Mouse (Mus musculus): ENCODE results near the gene Angptl3.

Gene Angptl3

DNA sequence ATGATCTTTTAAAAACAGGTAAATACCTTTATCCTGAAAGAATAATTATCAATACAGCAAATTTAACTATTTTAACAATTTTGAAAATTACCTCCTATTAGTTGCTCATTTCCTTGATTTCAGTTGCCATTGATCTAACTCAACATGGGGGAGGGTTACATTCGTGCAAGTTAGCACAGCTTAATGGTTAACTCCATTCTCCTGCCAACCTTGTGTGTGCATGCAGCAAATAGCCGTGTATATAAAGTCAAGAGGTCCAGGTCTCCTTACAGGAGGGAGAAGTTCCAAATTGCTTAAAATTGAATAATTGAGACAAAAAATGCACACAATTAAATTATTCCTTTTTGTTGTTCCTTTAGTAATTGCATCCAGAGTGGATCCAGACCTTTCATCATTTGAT, at the start of gene Angptl3:
Gene Angptl3, plus strand, starts transcription at position 269 of the 400 bp plus-strand sequence.
- DNase-seq (ENCODE audit: low spot score): no peak

DNA sequence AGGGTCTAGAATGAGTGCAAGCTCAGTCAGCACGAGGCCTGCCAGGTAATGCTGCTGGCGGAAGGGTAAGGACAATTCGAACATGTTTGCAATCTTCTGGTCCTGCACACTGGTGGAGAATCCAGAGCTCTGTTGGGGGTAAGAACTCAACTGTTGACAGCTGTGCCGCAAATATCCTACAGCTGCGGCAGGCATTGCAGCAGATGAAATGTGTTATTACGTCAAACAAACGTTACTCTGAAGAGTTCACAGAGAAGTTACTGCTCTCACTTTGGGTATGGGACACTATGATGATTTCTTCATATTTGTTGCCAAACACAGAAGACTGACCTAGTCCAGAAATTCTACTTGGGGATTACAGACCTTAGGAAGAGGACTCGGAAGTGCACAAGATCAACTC, 46.1 kb upstream of the Angptl3 start:
- no peak for DNase-seq (ENCODE audit: low spot score)

DNA sequence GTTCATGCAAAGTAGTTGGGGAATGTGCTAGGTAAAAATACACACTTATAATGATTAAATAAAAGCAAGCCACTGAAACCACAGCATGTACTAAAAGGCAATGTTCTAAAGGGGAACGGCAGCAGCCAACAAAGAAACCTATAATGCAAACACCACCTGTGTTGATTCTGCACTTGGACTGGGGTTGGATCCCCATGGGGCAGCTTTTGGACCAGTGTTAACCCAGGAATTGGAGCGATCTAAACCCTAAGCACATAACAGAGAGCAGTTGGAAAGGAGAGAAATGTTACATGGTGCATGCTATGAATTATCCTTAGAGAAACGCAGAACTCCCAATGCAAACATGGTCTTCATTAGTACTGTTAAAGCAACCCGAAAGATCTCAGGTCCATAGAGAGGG, 37.3 kb upstream of the Angptl3 start:
- no peak for DNase-seq (ENCODE audit: low spot score)

DNA sequence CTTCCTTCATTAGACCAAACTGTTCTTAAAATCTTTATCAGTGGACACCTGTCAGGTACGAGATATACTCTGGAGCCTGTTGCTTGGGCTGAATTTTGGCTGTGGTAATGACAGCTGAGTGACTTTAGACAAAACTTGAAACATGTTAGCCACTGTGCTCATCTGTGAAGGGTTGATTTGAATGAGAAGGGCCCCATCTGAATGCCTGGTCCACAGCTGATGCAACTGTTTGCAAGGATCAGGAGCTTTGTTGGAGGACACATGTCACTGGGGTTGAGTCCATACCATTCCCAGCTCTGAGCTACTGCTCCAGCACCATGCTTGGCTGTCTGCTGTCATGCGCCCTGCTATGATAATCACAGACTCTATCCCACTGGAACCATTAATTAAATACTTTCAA, 25.2 kb upstream of the Angptl3 start:
- DNase-seq (ENCODE audit: low spot score): no peak

DNA sequence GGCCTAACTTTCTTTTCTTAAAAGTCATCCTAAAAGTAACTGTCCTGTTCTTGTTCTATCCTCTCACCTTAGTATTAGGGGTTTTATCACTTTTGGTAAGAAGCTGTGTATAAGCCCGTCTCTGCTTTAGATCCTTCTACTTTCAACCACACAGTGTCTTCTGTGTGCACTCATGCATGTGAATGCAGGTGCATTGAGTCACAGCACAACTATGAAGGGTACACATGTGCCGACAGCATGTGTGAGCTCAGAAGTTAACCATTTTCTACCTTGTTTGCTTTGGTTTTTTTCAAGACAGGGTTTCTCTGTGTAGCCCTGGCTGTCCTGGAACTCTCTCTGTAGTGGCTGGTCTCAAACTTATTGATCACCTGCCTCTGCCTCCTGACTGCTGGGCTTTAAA, 24.4 kb upstream of the Angptl3 start:
- DNase-seq (ENCODE audit: low spot score): no peak

DNA sequence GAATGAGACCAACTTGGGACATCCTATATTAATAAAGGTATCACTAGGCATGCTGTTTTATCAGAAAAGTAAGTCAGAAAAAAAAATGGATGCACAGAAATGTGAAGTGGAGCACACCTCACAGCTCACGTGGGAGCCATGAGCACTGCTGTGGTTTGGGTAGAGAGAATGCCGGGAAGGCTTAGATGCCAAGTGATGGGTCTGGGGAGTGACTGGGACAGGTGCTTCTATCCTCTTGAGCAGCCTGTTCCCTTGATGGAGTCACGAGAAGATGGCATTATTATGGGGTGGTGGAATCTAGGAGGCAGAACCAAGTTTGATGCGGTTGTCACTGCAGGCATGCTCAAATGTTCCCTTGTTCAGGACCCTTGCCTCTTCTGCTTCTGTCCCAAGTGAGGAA, 19.7 kb upstream of the Angptl3 start:
- no peak for DNase-seq (ENCODE audit: low spot score)

DNA sequence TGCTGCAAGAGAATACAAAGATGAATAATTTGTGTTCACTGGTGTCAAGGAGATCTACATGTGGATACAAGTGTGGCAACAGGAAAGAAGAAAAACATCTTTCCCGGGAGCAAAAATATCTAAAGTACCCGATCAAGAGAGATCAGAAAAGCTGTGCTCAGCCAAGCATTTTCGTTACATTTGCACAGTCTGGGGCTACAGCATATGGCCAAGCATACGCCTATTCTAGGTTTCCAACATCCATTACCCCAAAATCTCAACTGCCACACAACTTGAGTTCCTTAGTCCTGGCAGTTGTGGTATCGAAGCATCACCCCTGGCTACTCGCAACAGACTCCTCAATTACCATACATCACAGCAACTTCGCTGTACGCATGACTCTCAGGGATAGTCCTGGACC, 8.5 kb upstream of the Angptl3 start:
- no peak for DNase-seq (ENCODE audit: low spot score)

DNA sequence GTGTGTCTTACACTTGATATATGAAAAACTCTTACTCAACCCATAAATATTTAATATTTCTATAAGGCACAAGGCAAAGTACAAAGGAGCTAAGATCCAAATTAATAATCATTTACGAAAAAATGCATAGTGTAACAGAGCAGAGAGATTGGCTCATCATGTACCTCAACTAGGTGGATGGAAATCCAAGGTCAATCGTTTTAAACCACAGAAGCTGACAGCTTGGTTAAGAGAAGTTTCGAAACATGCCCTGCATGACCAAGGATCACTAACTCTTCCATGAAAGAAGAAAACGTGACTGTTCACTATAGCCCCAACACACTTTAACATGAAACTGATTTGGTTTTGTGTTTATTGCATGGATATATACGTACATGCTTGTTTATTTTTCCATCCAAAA, 2.4 kb upstream of the Angptl3 start:
- no peak for DNase-seq (ENCODE audit: low spot score)

DNA sequence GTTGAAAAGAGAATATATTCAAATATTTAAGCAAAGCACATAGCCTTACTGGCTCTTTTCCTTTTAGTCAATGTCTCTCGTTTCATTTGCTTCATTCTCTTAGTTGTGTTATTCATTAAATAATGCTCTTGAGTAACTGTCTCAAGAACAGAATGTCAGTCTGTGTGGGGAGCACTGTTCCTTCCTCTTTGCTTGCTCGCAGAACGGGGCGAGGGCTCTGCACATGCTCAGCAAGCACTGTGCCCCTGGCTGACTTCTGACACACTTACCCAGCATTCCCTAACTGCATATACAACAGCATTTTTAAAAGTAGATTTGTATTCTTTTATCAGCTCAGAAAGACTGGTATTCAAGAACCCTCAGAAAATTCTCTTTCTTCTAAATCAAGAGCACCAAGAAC, 2.2 kb downstream of the Angptl3 start:
- no peak for DNase-seq (ENCODE audit: low spot score)

DNA sequence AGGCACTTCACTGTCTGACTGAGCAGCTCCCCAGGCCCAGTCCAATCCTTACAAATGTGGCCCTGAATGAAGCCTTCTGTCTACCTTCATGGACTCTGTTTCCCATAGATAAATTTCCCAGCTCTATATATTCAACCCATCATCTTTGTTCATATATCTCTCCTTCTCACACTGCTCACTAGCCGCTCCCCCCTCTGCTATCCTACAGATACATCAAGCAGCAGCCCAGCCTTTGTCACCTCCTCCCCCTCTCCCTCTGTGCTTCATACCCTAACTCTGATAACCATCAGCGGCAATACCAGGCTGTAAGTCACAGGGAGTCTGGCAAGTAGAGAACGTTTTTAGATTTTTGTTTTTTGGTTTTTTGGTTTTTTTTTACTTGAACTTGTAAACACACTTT, 14.1 kb downstream of the Angptl3 start:
- no peak for DNase-seq (ENCODE audit: low spot score)

DNA sequence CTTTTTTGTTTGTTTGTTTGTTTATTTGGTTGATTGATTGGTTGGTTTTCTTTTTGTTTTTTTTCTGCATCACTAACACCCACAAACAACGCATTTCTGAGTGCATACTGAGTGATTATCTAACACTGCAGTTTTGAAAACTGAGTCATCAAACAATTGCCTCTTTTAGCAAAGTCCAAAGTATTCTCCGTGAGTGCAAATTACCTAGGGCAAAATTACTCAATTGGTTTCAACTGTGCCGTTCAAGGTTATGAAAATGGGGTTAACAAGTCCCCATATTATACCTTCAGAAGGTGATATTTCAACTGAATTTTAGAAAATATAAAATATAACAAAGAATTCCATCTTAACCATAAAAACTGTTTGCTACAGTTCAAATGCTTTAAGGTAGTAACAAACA, 15.7 kb downstream of the Angptl3 start:
- no peak for DNase-seq (ENCODE audit: low spot score)

DNA sequence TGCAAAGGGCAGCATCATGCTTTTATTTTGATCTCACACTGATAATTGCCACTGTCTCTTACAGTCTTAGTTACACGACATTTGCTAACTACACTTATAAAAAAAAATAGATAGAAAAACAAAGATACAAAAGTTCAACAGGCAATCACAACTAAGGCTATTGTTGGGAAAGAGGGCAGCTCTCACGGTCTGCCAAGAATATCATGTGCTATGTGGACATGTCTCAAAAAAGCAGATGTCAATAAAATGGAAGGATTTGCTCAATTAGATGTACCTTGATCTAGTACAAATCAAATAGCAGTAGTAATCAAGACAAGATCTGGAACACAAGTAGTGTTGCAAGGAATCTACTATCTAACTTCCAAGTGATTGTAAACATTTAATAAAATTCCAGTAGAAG, 17.8 kb downstream of the Angptl3 start:
- DNase-seq (ENCODE audit: low spot score): no peak

DNA sequence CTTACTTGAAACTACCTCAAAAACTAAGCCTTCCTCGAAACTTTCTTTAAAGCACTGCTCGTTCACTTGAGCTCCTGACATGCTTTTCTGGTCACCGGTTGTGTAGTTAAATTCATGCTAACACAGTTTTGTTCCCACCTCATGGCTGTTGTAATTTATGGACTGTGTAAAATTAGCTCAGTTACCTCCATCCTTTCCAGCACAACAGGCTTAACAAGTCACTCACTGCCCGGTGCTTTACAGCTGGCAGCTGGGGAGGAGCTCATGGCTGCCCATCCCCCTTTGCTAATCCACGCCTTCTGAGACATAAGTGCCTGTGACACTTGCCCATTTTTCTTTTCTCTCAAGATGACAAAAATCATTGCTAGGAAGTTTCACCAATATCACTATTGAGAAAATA, 33.8 kb downstream of the Angptl3 start:
- DNase-seq (ENCODE audit: low spot score): no peak

DNA sequence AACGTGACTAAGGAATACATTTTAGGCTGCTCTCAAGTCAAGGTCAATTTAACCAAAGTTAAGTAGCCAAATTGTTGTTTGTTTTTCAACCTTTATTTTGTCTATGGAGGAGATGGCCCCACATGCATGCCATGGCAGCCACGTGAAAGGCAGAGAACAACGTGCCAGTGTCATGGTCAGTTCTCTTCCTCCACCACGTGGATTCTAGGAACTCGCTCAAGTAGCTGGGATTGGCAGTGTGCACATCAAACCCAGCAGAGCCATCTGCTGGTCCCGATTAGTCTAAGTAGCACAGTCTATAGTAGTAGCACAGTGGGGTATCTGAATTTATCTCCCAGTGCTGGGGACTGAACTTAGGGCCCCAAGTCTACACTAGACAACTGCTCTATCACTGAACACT, 38.1 kb downstream of the Angptl3 start:
- DNase-seq (ENCODE audit: low spot score): no peak

DNA sequence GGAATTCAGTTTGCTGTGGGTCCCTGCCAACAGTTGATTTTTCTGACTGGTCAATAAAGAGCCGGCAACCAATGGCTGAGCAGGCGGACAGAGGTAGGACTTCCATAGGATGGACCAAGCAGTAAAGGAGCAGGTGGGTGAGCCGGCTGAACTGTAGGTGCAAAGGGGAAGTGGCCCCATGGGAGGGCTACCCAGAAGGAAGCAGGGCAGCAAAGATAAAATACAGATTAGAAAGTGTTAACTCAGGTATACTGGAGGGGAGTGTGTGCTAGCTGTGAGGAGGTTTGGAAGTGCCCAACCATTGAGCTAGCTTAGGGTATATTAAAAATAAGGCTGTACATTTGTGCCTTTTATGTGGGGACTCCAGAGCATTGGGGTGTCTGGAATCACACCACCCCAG, 47.3 kb downstream of the Angptl3 start:
- no peak for DNase-seq (ENCODE audit: low spot score)

DNA sequence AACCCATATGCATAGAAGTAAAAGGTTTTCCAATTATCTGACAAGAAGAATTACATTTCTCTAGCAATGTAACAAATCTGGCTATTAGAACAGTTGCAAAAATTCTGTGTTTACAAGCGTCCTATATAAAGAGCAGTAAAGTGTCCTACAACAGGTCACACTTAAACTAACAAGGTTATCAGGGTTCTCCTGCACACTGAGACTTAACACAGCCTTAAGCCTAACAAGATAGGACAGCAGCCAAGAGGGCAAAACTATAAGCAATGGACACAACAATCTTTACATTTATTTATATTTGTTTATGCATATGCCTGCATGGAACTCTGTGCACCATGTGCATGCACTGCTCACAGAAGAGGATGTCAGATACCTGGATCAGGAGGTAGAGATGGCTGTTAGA, 50.4 kb downstream of the Angptl3 start:
- DNase-seq (ENCODE audit: low spot score): no peak

DNA sequence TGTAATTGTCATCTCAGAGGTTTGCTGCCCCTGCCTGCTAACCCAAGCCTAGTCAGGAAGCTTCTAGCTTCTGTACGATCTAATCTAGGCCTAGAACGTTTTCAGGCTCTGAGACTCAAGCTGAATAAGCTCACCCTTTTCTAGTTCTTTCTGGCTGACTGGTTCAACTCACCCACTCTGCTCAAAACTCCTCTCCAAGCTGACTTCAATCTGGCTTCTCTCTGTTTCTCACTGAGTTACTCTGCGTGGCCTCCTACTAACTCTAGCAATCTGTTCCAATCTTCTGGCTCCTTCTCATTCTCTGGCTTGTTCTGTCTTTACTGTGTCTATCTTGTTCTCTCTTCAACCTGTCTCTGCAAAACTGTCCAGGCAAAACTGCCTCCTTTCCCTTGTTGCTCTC, 53.1 kb downstream of the Angptl3 start:
- no peak for DNase-seq (ENCODE audit: low spot score)

DNA sequence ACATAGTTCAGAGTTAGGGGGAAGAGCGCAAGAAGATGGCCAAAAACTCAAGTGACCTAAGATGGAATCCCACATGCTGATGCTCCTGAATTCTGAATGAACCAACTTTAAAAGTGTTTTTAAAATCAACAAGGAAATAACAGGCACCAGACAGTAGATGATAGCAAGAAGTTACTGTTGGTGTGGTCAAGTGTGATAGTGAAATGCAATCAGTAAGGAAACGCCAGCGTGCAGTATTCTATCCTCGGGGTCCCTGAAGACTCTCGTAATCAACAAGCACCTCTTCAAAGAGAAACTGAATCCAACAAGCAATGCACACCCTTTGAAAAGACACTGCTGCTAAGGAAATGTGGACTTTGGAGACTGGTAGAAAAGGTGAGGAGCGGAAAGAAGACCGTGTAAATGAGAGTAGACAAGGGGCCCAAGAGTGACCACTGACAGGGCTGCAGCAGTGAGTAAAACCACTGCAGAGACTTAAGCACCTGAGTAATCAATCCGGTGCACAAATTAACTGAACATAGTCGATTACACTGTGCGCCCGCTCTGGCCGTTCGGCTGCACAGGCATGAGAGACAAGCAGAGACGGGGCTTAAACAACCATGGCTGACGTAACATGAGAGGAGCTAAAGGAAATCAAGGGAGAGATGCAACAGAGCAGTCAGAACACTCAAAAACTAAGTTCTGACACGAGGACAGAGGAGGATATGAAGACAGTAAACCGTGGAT, 57.2 kb downstream of the Angptl3 start:
- no peak for DNase-seq (ENCODE audit: low spot score)

DNA sequence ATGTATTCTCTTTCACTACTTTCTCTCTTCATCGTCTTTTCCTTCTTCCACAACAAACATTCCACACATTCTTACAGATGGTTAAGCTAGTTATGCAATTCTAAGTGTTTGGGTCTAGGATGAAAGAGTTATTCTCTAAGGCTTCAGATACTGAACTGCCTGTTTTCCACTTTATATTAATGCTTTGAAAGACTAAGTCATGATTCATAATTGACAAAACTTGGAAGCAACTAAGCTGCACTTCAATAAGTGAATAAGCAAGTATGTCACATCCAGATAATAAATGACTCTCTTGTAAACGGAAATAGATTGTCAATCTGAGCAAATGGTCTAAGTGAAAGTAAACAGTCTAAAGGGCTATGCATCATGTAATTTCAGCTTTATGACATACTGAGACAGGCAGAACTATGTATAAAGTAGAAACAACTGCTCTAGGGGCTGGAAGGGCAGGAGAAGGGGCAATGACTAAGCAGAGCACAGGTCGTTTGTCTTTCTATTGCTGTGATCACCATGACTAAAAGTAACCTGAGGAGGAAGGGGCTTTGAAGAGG, 60.5 kb downstream of the Angptl3 start:
- no peak for DNase-seq (ENCODE audit: low spot score)

DNA sequence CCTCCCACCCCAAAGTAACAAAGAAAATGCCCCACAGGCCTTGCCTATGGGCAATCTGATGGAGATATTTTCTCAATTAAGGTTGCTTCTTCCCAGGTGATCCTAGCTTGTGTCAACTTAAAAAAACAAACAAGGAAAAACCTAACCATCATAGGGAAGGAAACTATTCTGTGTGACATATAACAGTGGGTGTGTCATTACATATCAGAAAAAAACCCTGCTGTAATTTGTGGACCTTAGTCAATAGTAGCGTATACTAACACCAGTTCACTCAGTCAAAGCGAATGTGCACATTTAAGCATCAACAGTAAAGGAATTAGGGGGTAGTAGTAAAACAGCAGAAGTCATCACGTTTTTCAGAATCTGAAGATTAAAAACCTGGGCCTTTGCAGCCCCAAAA, 61.0 kb downstream of the Angptl3 start:
- DNase-seq (ENCODE audit: low spot score): no peak

Measured in urinary bladder, postnatal 10 days (tissue).